Mouse (Mus musculus) gastrocnemius, adult 2 months (tissue): ENCODE measurements around the gene Ppp1r15a. TPM values are rescaled to one million over a fixed set of nuclear protein-coding genes. Genes with fewer than 3 reads are reported as not detected.
"Not testable (repeated sequence)": the region's sequence is repeated elsewhere in the genome, so short reads cannot be mapped to it uniquely, and the experiment has no call there.

Source experiments
- DNase-seq: peaks from one replicate; pipeline ENCODE4 v3.0.0; 2022
- H3K27ac ChIP-seq: fragments of 200-600 bp; 2 replicates; pipeline ENCODE4 v1.8.1; 2022; ENCODE audit warnings: mild to moderate bottlenecking
- H3K4me3 ChIP-seq: fragments of 200-600 bp; 2 replicates; pipeline ENCODE4 v1.8.1; 2022; ENCODE audit warnings: mild to moderate bottlenecking, moderate library complexity
- CTCF ChIP-seq: fragments of 200-600 bp; IDR thresholded peaks from 2 replicates; pipeline ENCODE4 v1.8.1; 2022; ENCODE audit warnings: antibody characterized with exemption, mild to moderate bottlenecking, moderate library complexity
- intact Hi-C: fragments of 180-260 bp; cut with DNase I; formaldehyde crosslinking; loops from one replicate; pipeline ENCODE4 v1.15.1; 2025
- total RNA-seq, 2 experiments: library from RNA; stranded (reverse); gene quantifications; 2 replicates each; pipeline ENCODE4 v1.2.3; 2021

Ppp1r15a gene
- total RNA-seq, 2 experiments from 2014 or later, result 28.3 to 28.5 TPM

GRCm38 (mm10) chr7:45498427-45498826, 27.6 kb downstream of the Ppp1r15a start:
- intact Hi-C loops, result no loop called here
- no peak overlapping the region for H3K27ac ChIP-seq
- no peak for DNase-seq
- no peak for TF ChIP-seq CTCF
- H3K4me3 ChIP-seq, result no peak overlapping the region

DNA sequence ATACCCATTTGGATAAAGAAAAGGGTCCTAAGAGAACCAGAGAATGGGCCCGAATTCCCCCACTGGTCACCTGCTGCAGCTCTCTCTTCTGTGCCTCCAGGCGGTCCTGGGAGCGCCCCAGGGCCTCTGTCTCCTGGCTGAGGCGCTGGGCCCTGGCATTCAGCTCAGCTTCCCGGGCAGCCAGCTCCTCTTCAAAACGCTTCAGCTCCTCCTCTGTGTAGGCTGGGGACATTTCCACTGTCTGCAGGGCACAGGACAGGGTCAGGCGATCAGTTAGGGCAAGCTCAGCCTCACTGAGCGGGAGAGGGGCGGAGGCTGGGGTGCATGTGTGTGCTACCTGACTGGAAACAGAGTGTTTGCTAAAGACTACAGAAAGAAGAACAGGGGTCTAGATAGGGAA, 31.5 kb downstream of the Ppp1r15a start:
- no peak for TF ChIP-seq CTCF
- Histone ChIP-seq H3K27ac (peak overlapping the region; percentile 94), H3K4me3 (no peak overlapping the region)
- intact Hi-C loops, result no loop called here
- peak; percentile 45 for DNase-seq

DNA sequence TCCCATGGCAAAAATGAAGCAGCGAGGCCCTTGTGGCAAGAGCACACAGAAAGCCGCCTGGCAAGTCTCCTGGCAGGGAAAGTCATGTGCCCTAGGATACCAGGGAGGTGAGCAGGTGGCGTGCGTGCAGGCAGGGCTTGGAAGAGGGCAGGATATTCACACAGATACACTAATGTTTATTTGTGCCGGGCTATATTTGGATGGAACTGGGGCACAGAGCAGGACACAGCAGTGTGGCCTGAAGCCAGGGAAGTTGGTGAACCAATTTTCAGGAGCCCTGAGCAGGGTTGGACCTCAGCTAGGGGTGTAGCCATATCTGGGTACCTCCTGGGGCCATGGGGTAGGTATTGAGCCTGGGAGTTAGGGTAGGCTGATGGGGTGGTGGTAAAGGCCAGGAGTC, 33.1 kb downstream of the Ppp1r15a start:
- intact Hi-C loops, result no loop called here
- Histone ChIP-seq H3K27ac (peak overlapping the region; percentile 94), H3K4me3 (no peak overlapping the region)
- no peak for TF ChIP-seq CTCF
- peak; percentile 84 for DNase-seq

DNA sequence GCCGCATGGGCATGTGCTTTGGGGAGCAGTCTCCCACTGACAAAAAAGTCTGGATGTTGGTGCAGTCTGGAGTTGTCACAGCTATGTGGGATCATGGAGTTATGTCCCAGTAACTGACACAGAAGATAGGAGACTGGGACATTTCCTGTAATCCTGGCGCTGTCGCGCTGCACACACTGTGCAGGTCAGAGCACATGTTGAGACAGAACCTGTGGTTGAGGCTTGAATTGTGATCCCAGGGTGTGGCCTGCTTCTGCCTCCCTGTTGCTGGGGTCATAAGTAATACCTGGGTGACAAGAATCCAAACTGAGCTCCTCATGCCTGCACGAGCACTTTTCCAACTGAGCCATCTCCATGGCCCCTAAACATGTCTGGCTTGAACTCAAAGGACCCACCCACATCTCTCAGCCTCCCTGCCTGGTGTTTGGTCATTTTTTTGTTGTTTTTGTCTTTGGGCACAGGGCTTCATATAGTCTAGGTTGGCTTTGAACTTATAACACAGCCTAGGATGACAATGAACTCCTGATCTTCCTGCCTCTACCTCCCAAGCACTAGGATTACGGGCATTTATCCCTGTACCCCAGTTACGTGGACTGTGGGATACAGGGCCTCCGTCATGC, 33.7 kb downstream of the Ppp1r15a start:
- intact Hi-C loops, result no loop called here
- Histone ChIP-seq H3K27ac (peak overlapping the region; percentile 94), H3K4me3 (no peak overlapping the region)
- DNase-seq, result no peak
- no peak for TF ChIP-seq CTCF

GRCm38 (mm10) chr7:45491264-45491663, 34.8 kb downstream of the Ppp1r15a start:
- peak; percentile 38 for DNase-seq
- TF ChIP-seq CTCF, result no peak
- intact Hi-C loops, result no loop called here
- Histone ChIP-seq H3K27ac (peak overlapping the region; percentile 94), H3K4me3 (peak overlapping the region; percentile 26; the same call in 1 of the 2 replicates)

DNA sequence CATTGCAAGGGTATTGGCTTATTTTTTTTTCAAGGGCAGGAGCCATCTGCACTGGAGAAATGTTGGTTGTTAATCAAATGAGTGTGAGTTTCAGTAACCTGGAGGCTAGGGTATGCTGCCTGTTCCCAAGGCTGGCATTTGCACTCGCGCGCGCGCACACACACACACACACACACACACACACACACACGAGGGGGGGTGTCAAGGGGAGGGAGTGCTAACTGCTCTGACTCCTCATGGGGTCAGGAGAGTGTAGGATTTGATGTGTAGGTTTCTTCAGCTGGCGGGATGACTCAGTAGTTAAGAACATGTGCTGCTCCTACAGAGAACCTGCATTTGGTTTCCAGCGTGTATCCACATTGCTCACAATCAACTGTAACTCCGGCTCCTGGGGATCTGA, 35.2 kb downstream of the Ppp1r15a start:
- H3K4me3 ChIP-seq, result no peak overlapping the region
- no peak for TF ChIP-seq CTCF
- DNase-seq, result no peak
- intact Hi-C loops, result no loop called here
- H3K27ac ChIP-seq, result peak overlapping the region; percentile 94

DNA sequence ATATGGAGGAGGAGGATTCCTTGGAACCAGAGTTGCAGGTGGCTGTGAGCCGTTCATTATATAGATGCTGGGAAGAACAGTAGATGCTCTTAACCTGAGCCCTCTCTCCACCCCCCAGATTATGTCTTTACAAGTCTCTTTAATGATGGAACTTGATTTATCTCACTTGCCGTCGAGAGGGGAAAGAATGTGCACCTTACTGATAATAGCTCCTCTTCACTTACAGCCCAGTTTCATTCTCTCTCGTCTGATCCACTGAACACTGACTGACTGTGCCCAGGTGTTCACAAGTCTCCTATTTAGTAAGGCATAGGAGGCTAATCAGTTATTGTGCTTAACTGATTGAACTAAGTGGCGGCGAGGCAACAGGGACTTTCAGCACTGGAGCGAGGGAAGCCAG, 36.5 kb downstream of the Ppp1r15a start:
- Histone ChIP-seq H3K4me3 (no peak overlapping the region), H3K27ac (peak overlapping the region; percentile 89; the same call in 1 of the 2 replicates)
- intact Hi-C loops, result no loop called here
- no peak for DNase-seq
- no peak for TF ChIP-seq CTCF

DNA sequence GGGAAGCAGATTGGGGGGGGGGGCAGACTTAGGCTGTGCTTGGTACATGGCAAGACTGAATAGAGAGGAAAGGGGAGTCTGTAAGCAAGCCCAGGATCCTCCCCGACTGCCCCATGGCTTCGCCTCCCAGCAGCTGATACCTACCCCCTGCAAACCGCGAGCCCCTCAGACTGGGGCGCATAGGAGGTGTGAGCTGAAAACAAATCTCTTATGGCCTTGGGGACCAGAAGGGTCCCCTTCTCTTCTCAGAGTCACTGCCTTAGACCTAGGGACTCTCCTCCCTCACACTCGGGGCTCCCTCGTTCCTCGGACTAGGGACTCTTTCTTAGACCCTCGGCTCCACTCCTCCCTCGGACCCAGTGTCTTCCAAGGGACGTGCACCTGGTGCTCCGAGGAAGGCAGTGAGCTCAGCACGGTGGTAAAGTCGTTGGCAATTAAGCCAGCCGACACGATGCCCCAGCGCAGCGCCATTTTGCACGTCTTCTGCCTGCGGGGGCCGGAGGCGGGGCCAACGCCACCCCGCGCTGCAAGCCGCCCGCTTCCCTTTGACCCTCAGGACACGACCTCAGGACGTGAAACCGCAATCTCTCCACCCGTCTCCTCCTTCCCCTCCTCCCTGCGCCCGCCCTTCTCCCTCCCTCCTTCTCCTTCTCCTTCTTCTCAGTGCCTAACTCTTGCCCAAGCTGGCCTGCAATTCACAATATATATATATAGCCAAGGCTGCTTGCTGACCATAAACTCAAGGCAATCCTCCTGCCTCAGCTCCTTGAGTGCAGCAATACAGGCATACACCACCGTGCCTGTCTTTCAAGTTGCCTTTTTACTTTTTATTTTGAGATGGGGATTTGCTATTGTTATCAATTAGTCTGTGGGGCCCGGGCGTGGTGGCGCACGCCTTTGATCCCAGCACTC, 37.5 kb downstream of the Ppp1r15a start, which contains the start of gene Dhdh:
Dhdh (minus strand) TSS at position 513 of the 912 bp plus-strand sequence.
- H3K4me3 ChIP-seq, result peak within 1 kb of the TSS; percentile 82
- H3K27ac ChIP-seq, result peak within 1 kb of the TSS; percentile 89
- DNase-seq, result peak; percentile 89

DNA sequence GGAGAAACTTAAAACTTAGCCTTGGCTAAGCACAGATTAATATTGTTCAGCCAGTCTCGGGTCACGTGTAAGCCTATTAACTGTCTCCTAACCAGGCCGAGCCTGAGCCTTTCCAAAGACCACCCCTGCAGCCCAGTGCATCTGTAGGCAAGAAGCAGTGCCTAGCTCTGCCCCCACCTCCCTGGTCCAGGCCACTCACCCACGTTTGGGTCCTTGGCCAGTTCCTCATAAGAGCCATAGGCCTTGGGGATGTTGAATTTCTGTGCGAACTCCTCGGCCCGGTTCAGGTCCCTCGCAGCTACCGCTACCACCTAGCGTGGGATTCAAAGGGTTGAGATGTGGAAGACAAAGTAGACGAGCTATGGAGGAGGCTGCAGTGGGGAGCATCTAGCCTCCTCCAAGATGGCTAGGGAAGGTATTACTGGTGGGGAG, 38.2 kb downstream of the Ppp1r15a start:
- peak overlapping the region; percentile 89 for H3K27ac ChIP-seq
- no peak for TF ChIP-seq CTCF
- intact Hi-C loops, result no loop called here
- H3K4me3 ChIP-seq, result peak overlapping the region; percentile 82
- DNase-seq, result no peak

More for the DNA sequence above, 37.5 kb downstream of the Ppp1r15a start, which contains the start of gene Dhdh:
- no peak for TF ChIP-seq CTCF
- intact Hi-C loops, result no loop called here

DNA sequence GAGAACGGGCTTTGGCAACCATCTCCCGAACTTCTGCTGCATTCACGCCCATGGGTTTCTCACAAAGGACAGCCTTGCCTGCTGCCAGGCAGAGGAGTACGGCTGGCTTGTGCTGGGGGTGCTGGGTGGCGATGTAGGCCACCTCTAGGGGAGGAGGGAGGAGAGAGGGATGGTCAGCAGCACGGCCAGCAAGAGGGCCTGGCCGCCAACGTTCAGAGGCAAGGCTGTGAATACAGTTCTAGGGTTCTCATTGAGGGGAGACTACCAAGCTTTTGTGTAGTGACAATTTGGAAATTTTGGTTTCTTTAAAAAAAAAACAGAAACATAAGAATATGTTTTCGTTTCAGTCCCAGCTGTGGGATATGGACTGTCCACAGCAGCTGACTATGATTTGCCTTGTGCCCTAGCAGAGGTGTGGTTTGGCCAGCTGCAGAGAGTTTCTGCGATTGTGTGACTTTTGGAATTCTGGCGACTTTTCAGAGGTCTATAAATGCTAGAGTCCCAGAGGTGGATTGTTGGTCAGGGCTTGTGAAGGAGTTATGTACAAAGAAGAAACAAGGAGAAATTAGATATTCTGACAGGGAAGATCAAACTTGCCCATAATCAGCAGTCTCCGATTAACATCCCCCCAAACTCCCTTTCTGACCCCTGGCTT, 39.2 kb downstream of the Ppp1r15a start, which contains the start of gene Gm45808:
Gm45808 (minus strand) TSS at position 51 of the 655 bp plus-strand sequence.
- intact Hi-C loops, result no loop called here
- DNase-seq, result no peak
- Histone ChIP-seq H3K4me3 (no peak within 1 kb of the TSS), H3K27ac (peak within 1 kb of the TSS; percentile 89; the same call in 1 of the 2 replicates)
- TF ChIP-seq CTCF, result no peak

DNA sequence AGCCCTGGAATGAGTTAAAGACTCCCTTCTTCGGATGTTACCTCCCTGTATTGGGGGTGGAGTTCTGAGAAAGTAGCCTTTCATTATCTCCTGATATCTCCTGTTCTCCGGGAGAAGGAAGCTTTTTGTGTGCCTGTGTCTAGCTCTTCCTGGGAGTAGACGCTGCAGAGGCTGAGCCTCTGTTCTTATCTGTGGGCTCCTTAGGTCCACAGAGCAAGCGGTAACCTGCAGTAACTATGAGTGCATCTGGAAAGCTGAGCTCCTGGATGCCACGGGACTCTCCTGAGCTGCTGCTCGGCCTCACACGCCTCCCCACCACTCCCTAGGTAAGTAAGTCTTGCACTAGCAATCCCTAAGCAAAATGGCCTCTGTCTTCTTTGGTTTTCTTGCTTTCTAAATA, 39.9 kb downstream of the Ppp1r15a start:
- no peak for TF ChIP-seq CTCF
- intact Hi-C loops, result no loop called here
- no peak for DNase-seq
- Histone ChIP-seq H3K4me3 (no peak overlapping the region), H3K27ac (no peak overlapping the region)

DNA sequence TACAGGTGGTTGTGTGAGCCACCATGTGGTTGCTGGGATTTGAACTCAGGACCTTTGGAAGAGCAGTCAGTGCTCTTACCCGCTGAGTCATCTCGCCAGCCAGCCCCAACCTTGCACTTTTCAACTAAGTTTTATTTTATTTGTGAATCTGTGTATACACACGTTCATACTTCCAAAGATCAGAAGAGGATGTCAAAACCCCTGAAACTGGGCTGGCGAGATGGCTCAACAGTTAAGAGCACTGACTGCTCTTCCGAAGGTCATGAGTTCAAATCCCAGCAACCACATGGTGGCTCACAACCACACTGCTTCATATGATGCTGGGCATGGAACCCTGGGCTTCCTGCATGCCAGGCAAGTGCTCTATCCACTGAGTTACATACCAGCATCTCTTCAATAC, 41.1 kb downstream of the Ppp1r15a start:
- DNase-seq, intact Hi-C loops, H3K27ac ChIP-seq, H3K4me3 ChIP-seq: not testable (repeated sequence)
